Mouse (Mus musculus): ENCODE measurements at regions not wholly inside any gene's neighbourhood (a gene's known extent, or its start where the extent isn't known, plus 50 kb on each side); places are given as distances from the start of the nearest gene placed in this dataset.

DNA sequence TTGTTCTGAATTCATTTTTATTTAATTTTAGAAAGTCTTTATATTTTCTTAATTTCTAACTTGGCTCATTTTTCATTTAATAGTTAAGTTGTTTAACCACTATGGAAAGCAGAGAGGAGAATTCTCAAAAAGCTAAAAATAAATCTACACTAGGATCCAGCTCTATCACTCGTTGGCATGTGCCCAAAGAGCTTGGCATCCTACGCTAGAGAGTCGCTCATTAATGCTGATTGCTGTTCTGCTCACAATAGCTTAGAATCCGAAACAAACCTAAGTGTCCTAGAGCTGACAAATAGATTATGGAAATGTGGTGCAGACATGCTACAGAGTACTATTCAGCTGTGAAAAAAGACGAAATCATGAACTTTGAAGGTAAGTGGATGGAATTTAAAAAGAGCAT, 386.3 kb upstream of the Pbx1 start:
- Histone ChIP-seq H3K9ac (ENCODE audit: low read length) (no peak overlapping the region), H3K4me2 (ENCODE audit: low read length) (no peak overlapping the region), H3K27ac (replicated peaks in 1 of 2; ENCODE audit: control insufficient read depth in 1 of 2, insufficient read depth in 1 of 2, low read depth in 2 of 2, low read length in 2 of 2) (no peak overlapping the region), H3K4me3 (ENCODE audit: control insufficient read depth in 1 of 2, insufficient read depth in 1 of 2, low read depth in 1 of 2, low read length in 2 of 2) (no peak overlapping the region), H3K27me3 (ENCODE audit: control insufficient read depth, insufficient read depth, low read length) (no peaks in the 10 kb centered on the region), H3K9me3 (ENCODE audit: control insufficient read depth, low read length) (no peaks in the 10 kb centered on the region), H3K4me1 (ENCODE audit: control insufficient read depth in 2 of 2, insufficient read depth in 2 of 2, low read length in 2 of 2) (peaks cover 5 to 10% of the 10 kb centered on the region in 2 experiments; a peak in 3 of 4 replicates), H3K36me3 (ENCODE audit: control insufficient read depth, insufficient read depth, low read length) (no peaks in the 10 kb centered on the region)
- WGBS, result 40% methylated on average over 5 of the region's 5 CpGs
- ATAC-seq (ENCODE audit: insufficient number of reproducible peaks, insufficient read depth, low FRiP score, low read depth), result no peak

- Histone ChIP-seq H3K4me2 (ENCODE audit: low read length) (no peak overlapping the region), H3K27me3 (ENCODE audit: control insufficient read depth, insufficient read depth, low read length) (no peaks in the 10 kb centered on the region), H3K4me1 (ENCODE audit: control insufficient read depth in 2 of 2, insufficient read depth in 2 of 2, low read length in 2 of 2) (no peaks in the 10 kb centered on the region), H3K9me3 (ENCODE audit: control insufficient read depth, low read length) (no peaks in the 10 kb centered on the region), H3K27ac (replicated peaks in 1 of 2; ENCODE audit: control insufficient read depth in 1 of 2, insufficient read depth in 1 of 2, low read depth in 2 of 2, low read length in 2 of 2) (no peak overlapping the region), H3K36me3 (ENCODE audit: control insufficient read depth, insufficient read depth, low read length) (no peaks in the 10 kb centered on the region), H3K9ac (ENCODE audit: low read length) (no peak overlapping the region), H3K4me3 (ENCODE audit: control insufficient read depth in 1 of 2, insufficient read depth in 1 of 2, low read depth in 1 of 2, low read length in 2 of 2) (no peak overlapping the region)
- ATAC-seq (ENCODE audit: insufficient number of reproducible peaks, insufficient read depth, low FRiP score, low read depth), result no peak
- 54% methylated on average over 3 of the region's 3 CpGs for WGBS
Observed at GRCm38 (mm10) chr1:168807084-168807483, 375.0 kb upstream of the Pbx1 start.

DNA sequence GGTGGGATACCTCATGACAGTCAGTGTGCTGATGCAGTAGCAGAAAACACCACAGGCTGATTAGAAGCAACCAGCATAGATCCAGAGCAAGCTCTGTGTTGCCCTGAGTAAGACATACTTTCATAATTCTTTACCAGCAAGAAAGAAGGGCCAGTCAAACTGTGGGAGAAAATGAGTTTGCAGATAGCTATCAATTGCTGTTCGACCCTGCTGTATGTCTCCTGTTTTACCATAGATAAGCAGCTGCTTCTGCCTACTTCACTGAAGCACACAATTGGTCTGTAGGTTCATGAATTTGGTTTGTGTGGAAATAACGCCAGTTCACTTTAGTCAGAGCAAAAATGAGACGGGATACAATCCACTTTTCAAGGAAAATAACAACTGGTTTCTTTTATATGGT, 373.4 kb upstream of the Pbx1 start:
- no peak overlapping the region for H3K27ac ChIP-seq (replicated peaks in 1 of 2; ENCODE audit: control insufficient read depth in 1 of 2, insufficient read depth in 1 of 2, low read depth in 2 of 2, low read length in 2 of 2)
- no peak overlapping the region for H3K4me3 ChIP-seq (ENCODE audit: control insufficient read depth in 1 of 2, insufficient read depth in 1 of 2, low read depth in 1 of 2, low read length in 2 of 2)
- no peak overlapping the region for H3K4me2 ChIP-seq (ENCODE audit: low read length)
- H3K9me3 ChIP-seq (ENCODE audit: control insufficient read depth, low read length), result no peaks in the 10 kb centered on the region
- H3K4me1 ChIP-seq (ENCODE audit: control insufficient read depth in 2 of 2, insufficient read depth in 2 of 2, low read length in 2 of 2), result no peaks in the 10 kb centered on the region
- ATAC-seq (ENCODE audit: insufficient number of reproducible peaks, insufficient read depth, low FRiP score, low read depth), result no peak
- WGBS, result 71% methylated on average over 3 of the region's 3 CpGs
- no peak overlapping the region for H3K9ac ChIP-seq (ENCODE audit: low read length)
- H3K27me3 ChIP-seq (ENCODE audit: control insufficient read depth, insufficient read depth, low read length), result no peaks in the 10 kb centered on the region
- no peaks in the 10 kb centered on the region for H3K36me3 ChIP-seq (ENCODE audit: control insufficient read depth, insufficient read depth, low read length)

DNA sequence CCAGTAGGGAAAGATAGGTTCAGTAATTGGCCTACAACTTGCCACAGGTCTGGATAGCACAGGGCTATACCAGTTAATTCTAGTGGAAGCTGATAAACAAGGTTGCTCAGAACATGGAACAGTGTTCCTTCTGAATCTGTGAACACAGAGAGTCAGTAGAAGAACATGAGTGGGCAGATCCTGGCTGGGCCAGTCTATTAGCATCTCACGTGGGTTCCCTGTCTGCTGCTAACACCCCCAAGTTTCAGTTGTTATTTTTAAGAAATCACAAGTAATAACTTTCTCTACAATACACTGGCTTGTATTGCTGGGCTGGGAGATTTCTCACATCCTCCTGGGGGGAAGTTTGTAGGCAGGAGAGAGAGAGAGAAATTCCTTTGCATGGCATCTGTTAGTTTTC, 369.0 kb upstream of the Pbx1 start:
- Histone ChIP-seq H3K27ac (replicated peaks in 1 of 2; ENCODE audit: control insufficient read depth in 1 of 2, insufficient read depth in 1 of 2, low read depth in 2 of 2, low read length in 2 of 2) (no peak overlapping the region), H3K9me3 (ENCODE audit: control insufficient read depth, low read length) (no peaks in the 10 kb centered on the region), H3K4me2 (ENCODE audit: low read length) (no peak overlapping the region), H3K4me1 (ENCODE audit: control insufficient read depth in 2 of 2, insufficient read depth in 2 of 2, low read length in 2 of 2) (no peaks in the 10 kb centered on the region), H3K27me3 (ENCODE audit: control insufficient read depth, insufficient read depth, low read length) (no peaks in the 10 kb centered on the region), H3K4me3 (ENCODE audit: control insufficient read depth in 1 of 2, insufficient read depth in 1 of 2, low read depth in 1 of 2, low read length in 2 of 2) (no peak overlapping the region), H3K9ac (ENCODE audit: low read length) (no peak overlapping the region), H3K36me3 (ENCODE audit: control insufficient read depth, insufficient read depth, low read length) (no peaks in the 10 kb centered on the region)
- WGBS, result 75% methylated on average over 1 of the region's 1 CpGs
- ATAC-seq (ENCODE audit: insufficient number of reproducible peaks, insufficient read depth, low FRiP score, low read depth), result no peak

- Histone ChIP-seq H3K4me1 (ENCODE audit: control insufficient read depth in 2 of 2, insufficient read depth in 2 of 2, low read length in 2 of 2) (peaks cover 0 to 11% of the 10 kb centered on the region in 2 experiments; a peak in 2 of 4 replicates), H3K9me3 (ENCODE audit: control insufficient read depth, low read length) (no peaks in the 10 kb centered on the region), H3K4me2 (ENCODE audit: low read length) (no peak overlapping the region), H3K4me3 (ENCODE audit: control insufficient read depth in 1 of 2, insufficient read depth in 1 of 2, low read depth in 1 of 2, low read length in 2 of 2) (no peak overlapping the region), H3K27ac (replicated peaks in 1 of 2; ENCODE audit: control insufficient read depth in 1 of 2, insufficient read depth in 1 of 2, low read depth in 2 of 2, low read length in 2 of 2) (no peak overlapping the region), H3K9ac (ENCODE audit: low read length) (no peak overlapping the region), H3K36me3 (ENCODE audit: control insufficient read depth, insufficient read depth, low read length) (no peaks in the 10 kb centered on the region), H3K27me3 (ENCODE audit: control insufficient read depth, insufficient read depth, low read length) (no peaks in the 10 kb centered on the region)
- WGBS, result 53% methylated on average over 3 of the region's 3 CpGs
- no peak for ATAC-seq (ENCODE audit: insufficient number of reproducible peaks, insufficient read depth, low FRiP score, low read depth)
Observed at GRCm38 (mm10) chr1:168786731-168787130, 354.7 kb upstream of the Pbx1 start.

- H3K27ac ChIP-seq (replicated peaks in 1 of 2; ENCODE audit: control insufficient read depth in 1 of 2, insufficient read depth in 1 of 2, low read depth in 2 of 2, low read length in 2 of 2), result no peak overlapping the region
Observed at GRCm38 (mm10) chr1:168783851-168784250, 351.8 kb upstream of the Pbx1 start.

DNA sequence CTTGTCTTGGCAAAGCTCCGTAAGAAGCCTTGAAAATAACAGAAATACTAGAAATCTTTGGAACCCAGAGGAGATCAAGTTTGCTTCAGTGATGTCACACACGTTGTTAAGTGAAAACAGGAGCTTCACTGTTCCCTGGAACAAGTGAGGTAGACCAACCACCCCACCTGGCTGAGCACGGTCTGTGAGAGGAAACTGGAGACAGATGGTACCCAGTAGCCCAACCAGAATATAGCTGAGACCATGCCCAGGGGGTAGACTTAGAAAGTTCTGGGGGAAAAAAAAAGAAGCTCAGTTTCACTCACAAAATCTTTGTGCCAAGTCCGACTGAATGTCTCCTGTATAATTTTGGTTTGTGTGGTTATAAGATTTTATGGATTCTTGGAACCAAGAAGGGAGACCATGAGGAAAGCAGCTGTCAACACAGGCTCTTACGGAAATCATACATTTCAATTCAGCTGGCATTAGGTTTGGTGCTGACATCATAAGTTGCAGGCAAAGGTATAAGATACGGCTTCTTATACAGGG, 332.4 kb upstream of the Pbx1 start:
- no peak for ATAC-seq (ENCODE audit: insufficient number of reproducible peaks, insufficient read depth, low FRiP score, low read depth)
- Histone ChIP-seq H3K27ac (replicated peaks in 1 of 2; ENCODE audit: control insufficient read depth in 1 of 2, insufficient read depth in 1 of 2, low read depth in 2 of 2, low read length in 2 of 2) (no peak overlapping the region), H3K4me1 (ENCODE audit: control insufficient read depth in 2 of 2, insufficient read depth in 2 of 2, low read length in 2 of 2) (no peaks in the 10 kb centered on the region), H3K36me3 (ENCODE audit: control insufficient read depth, insufficient read depth, low read length) (no peaks in the 10 kb centered on the region), H3K27me3 (ENCODE audit: control insufficient read depth, insufficient read depth, low read length) (no peaks in the 10 kb centered on the region), H3K4me2 (ENCODE audit: low read length) (no peak overlapping the region), H3K9me3 (ENCODE audit: control insufficient read depth, low read length) (no peaks in the 10 kb centered on the region), H3K9ac (ENCODE audit: low read length) (no peak overlapping the region), H3K4me3 (ENCODE audit: control insufficient read depth in 1 of 2, insufficient read depth in 1 of 2, low read depth in 1 of 2, low read length in 2 of 2) (no peak overlapping the region)
- 76% methylated on average over 6 of the region's 6 CpGs for WGBS

More at GRCm38 (mm10) chr1:168783851-168784250, 351.8 kb upstream of the Pbx1 start:
- Histone ChIP-seq H3K4me3 (ENCODE audit: control insufficient read depth in 1 of 2, insufficient read depth in 1 of 2, low read depth in 1 of 2, low read length in 2 of 2) (no peak overlapping the region), H3K36me3 (ENCODE audit: control insufficient read depth, insufficient read depth, low read length) (no peaks in the 10 kb centered on the region), H3K27me3 (ENCODE audit: control insufficient read depth, insufficient read depth, low read length) (no peaks in the 10 kb centered on the region), H3K9ac (ENCODE audit: low read length) (no peak overlapping the region), H3K4me1 (ENCODE audit: control insufficient read depth in 2 of 2, insufficient read depth in 2 of 2, low read length in 2 of 2) (peaks cover 0 to 11% of the 10 kb centered on the region in 2 experiments; a peak in 2 of 4 replicates), H3K4me2 (ENCODE audit: low read length) (no peak overlapping the region), H3K9me3 (ENCODE audit: control insufficient read depth, low read length) (no peaks in the 10 kb centered on the region)
- no peak for ATAC-seq (ENCODE audit: insufficient number of reproducible peaks, insufficient read depth, low FRiP score, low read depth)

GRCm38 (mm10) chr1:168761095-168761494, 329.0 kb upstream of the Pbx1 start:
- no peak for ATAC-seq (ENCODE audit: insufficient number of reproducible peaks, insufficient read depth, low FRiP score, low read depth)
- Histone ChIP-seq H3K36me3 (ENCODE audit: control insufficient read depth, insufficient read depth, low read length) (no peaks in the 10 kb centered on the region), H3K27me3 (ENCODE audit: control insufficient read depth, insufficient read depth, low read length) (no peaks in the 10 kb centered on the region), H3K27ac (replicated peaks in 1 of 2; ENCODE audit: control insufficient read depth in 1 of 2, insufficient read depth in 1 of 2, low read depth in 2 of 2, low read length in 2 of 2) (no peak overlapping the region), H3K4me3 (ENCODE audit: control insufficient read depth in 1 of 2, insufficient read depth in 1 of 2, low read depth in 1 of 2, low read length in 2 of 2) (no peak overlapping the region), H3K4me2 (ENCODE audit: low read length) (no peak overlapping the region), H3K9ac (ENCODE audit: low read length) (no peak overlapping the region), H3K4me1 (ENCODE audit: control insufficient read depth in 2 of 2, insufficient read depth in 2 of 2, low read length in 2 of 2) (no peaks in the 10 kb centered on the region), H3K9me3 (ENCODE audit: control insufficient read depth, low read length) (no peaks in the 10 kb centered on the region)
- WGBS, result 87% methylated on average over 2 of the region's 2 CpGs
